Mouse (Mus musculus): ENCODE data around the gene Abca4. TPM values are rescaled to one million over a fixed set of nuclear protein-coding genes. Genes with fewer than 3 reads are reported as not detected.

Gene Abca4
- polyA plus RNA-seq, 1 experiment from 2014 or later, result 1.3 TPM

GRCm38 (mm10) chr3:122140589-122141400 lies 96.6 kb downstream of the Abca4 start:
- no peak for ATAC-seq (ENCODE audit: insufficient number of reproducible peaks, low FRiP score, low TSS enrichment, low read depth)
- no peaks in the 10 kb centered on the region for H3K9me3 ChIP-seq (replicated peaks)
- no peak overlapping the region for H3K9ac ChIP-seq
- WGBS, result 66% methylated on average over 18 of the region's 18 CpGs
- H3K4me2 ChIP-seq (replicated peaks), result no peak overlapping the region
- no peaks in the 10 kb centered on the region for H3K36me3 ChIP-seq
- H3K27me3 ChIP-seq, result no peaks in the 10 kb centered on the region
- H3K4me3 ChIP-seq (replicated peaks), result no peak overlapping the region
- no peak overlapping the region for H3K27ac ChIP-seq (replicated peaks)
- no peaks in the 10 kb centered on the region for H3K4me1 ChIP-seq

DNA sequence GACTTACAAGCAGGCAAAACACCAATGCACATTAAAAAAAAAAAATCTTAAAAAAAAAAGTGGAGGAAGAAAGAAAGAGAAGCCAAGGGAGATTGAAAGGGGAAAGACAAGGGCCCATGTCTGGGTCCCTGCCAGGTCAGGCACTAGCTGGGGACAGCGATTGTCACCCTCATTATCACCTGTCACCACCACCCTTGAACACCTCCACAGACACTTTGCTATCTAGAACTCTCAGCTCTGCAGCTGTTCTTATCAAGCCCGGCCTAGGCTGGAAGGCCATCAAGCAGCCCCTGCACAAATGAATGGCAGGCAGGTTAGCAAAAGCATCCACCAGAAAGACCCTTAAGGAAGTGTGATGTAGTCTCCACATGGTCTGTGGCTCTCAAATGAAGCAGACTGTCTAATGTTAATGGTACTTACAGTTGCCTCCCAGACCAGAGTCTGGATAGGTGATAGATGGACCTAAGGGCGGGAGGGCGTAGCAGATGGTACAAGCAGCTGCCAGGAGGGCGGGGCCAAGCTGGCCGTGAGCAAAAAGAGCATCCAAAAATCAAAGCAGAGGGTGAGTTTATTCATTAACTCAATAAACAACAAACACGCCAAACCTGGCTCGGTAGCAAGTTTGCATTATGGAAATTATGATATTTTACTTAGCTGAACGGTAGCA lies 98.1 kb downstream of the Abca4 start:
- Histone ChIP-seq H3K9me3 (replicated peaks) (no peaks in the 10 kb centered on the region), H3K4me2 (replicated peaks) (no peak overlapping the region), H3K4me1 (peaks cover under 1% of the 10 kb centered on the region; the same call in 1 of the 2 replicates), H3K36me3 (no peaks in the 10 kb centered on the region), H3K9ac (no peak overlapping the region), H3K4me3 (replicated peaks) (no peak overlapping the region), H3K27me3 (no peaks in the 10 kb centered on the region), H3K27ac (replicated peaks) (no peak overlapping the region)
- no peak for ATAC-seq (ENCODE audit: insufficient number of reproducible peaks, low FRiP score, low TSS enrichment, low read depth)
- 80% methylated on average over 9 of the region's 9 CpGs for WGBS

- H3K4me2 ChIP-seq (replicated peaks), result no peak overlapping the region
- no peaks in the 10 kb centered on the region for H3K27me3 ChIP-seq
- no peak overlapping the region for H3K9ac ChIP-seq
- H3K27ac ChIP-seq (replicated peaks), result no peak overlapping the region
- 66% methylated on average over 3 of the region's 3 CpGs for WGBS
- no peaks in the 10 kb centered on the region for H3K36me3 ChIP-seq
- peaks cover 5% of the 10 kb centered on the region; the same call in 1 of the 2 replicates for H3K4me1 ChIP-seq
- H3K9me3 ChIP-seq (replicated peaks), result no peaks in the 10 kb centered on the region
- no peak overlapping the region for H3K4me3 ChIP-seq (replicated peaks)
- no peak for ATAC-seq (ENCODE audit: insufficient number of reproducible peaks, low FRiP score, low TSS enrichment, low read depth)
These were observed 99.2 kb downstream of the Abca4 start for GRCm38 (mm10) chr3:122143432-122143831.

DNA sequence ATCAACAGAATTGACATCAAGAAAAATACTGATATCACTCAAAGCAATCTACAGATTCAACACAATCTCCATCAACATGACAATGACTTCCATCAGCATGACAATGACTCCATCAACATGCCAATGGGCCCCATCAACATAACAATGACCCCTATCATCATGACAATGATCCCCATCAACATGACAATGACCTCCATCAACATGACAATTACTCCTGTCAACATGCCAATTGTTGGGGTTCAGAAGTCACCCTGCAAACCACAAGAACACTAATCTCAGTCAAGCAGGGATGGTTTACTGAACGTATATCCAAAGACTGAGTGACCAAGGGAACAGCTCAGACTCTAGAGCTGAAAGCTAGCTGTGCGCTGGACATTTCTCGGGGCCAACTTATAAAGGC lies 101.2 kb downstream of the Abca4 start:
- H3K36me3 ChIP-seq, result no peaks in the 10 kb centered on the region
- no peak overlapping the region for H3K4me3 ChIP-seq (replicated peaks)
- peaks cover 5% of the 10 kb centered on the region; the same call in 1 of the 2 replicates for H3K4me1 ChIP-seq
- 82% methylated on average over 3 of the region's 3 CpGs for WGBS
- H3K9ac ChIP-seq, result no peak overlapping the region
- no peak overlapping the region for H3K4me2 ChIP-seq (replicated peaks)
- no peak for ATAC-seq (ENCODE audit: insufficient number of reproducible peaks, low FRiP score, low TSS enrichment, low read depth)
- no peaks in the 10 kb centered on the region for H3K9me3 ChIP-seq (replicated peaks)
- no peaks in the 10 kb centered on the region for H3K27me3 ChIP-seq
- H3K27ac ChIP-seq (replicated peaks), result no peak overlapping the region

GRCm38 (mm10) chr3:122150836-122151235 lies 106.6 kb downstream of the Abca4 start:
- Histone ChIP-seq H3K27me3 (no peaks in the 10 kb centered on the region), H3K4me1 (peaks cover 5% of the 10 kb centered on the region; the same call in 1 of the 2 replicates), H3K9me3 (replicated peaks) (no peaks in the 10 kb centered on the region), H3K9ac (no peak overlapping the region), H3K36me3 (no peaks in the 10 kb centered on the region), H3K27ac (replicated peaks) (no peak overlapping the region), H3K4me2 (replicated peaks) (no peak overlapping the region), H3K4me3 (replicated peaks) (no peak overlapping the region)
- 73% methylated on average over 7 of the region's 7 CpGs for WGBS
- ATAC-seq (ENCODE audit: insufficient number of reproducible peaks, low FRiP score, low TSS enrichment, low read depth), result no peak

GRCm38 (mm10) chr3:122152431-122152830 lies 108.2 kb downstream of the Abca4 start:
- Histone ChIP-seq H3K9me3 (replicated peaks) (no peaks in the 10 kb centered on the region), H3K27me3 (no peaks in the 10 kb centered on the region), H3K4me3 (replicated peaks) (no peak overlapping the region), H3K27ac (replicated peaks) (no peak overlapping the region), H3K9ac (no peak overlapping the region), H3K4me1 (peaks cover 4% of the 10 kb centered on the region; the same call in 1 of the 2 replicates), H3K4me2 (replicated peaks) (no peak overlapping the region), H3K36me3 (no peaks in the 10 kb centered on the region)
- 53% methylated on average over 4 of the region's 4 CpGs for WGBS
- ATAC-seq (ENCODE audit: insufficient number of reproducible peaks, low FRiP score, low TSS enrichment, low read depth), result no peak

DNA sequence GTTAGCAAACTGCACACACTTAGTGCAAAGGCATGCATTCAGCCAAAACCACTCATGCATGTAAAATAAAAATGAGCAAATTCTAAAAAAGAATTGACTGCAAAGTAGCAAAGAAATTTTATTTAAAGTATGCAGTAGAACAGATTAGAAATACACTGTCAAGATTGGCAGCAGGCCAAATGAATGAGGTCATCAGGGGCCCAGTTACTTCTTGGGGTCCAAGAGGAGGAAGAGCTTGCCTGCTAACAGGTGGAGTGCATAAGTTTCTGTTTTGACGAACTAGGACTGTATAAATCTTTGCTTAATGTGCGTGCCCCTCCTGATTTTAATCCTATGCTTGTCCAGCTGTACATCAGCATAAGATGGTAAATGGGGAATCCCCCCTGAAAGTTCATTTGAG lies 109.8 kb downstream of the Abca4 start:
- WGBS, result 55% methylated on average over 2 of the region's 2 CpGs
- H3K27ac ChIP-seq (replicated peaks), result no peak overlapping the region
- H3K4me3 ChIP-seq (replicated peaks), result no peak overlapping the region
- no peaks in the 10 kb centered on the region for H3K27me3 ChIP-seq
- no peak overlapping the region for H3K9ac ChIP-seq
- H3K36me3 ChIP-seq, result no peaks in the 10 kb centered on the region
- no peaks in the 10 kb centered on the region for H3K4me1 ChIP-seq
- no peak overlapping the region for H3K4me2 ChIP-seq (replicated peaks)
- no peak for ATAC-seq (ENCODE audit: insufficient number of reproducible peaks, low FRiP score, low TSS enrichment, low read depth)
- no peaks in the 10 kb centered on the region for H3K9me3 ChIP-seq (replicated peaks)

DNA sequence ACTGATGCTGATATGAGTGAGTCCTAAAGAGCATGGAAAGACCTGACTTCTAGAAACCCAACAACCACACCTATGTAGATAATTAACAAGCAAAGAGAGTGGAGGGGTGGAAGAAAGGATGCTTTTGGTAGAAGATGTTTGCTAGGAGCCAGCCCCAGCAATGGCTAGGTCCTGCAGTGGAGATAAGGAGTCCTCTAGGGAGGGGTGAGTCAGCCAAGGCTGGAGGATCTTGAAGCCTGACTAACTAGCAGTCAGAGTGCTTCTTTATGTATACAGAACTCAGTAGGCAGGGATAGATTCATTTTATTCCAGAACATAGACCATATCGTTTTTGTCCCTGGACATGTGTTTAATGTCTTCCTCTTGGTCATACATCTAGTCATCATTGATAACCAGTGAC lies 115.2 kb downstream of the Abca4 start:
- no peak for ATAC-seq (ENCODE audit: insufficient number of reproducible peaks, low FRiP score, low TSS enrichment, low read depth)
- no peak overlapping the region for H3K27ac ChIP-seq (replicated peaks)
- H3K4me1 ChIP-seq, result no peaks in the 10 kb centered on the region
- H3K27me3 ChIP-seq, result no peaks in the 10 kb centered on the region
- H3K36me3 ChIP-seq, result no peaks in the 10 kb centered on the region
- no peaks in the 10 kb centered on the region for H3K9me3 ChIP-seq (replicated peaks)
- 80% methylated on average over 1 of the region's 1 CpGs for WGBS
- no peak overlapping the region for H3K4me2 ChIP-seq (replicated peaks)
- no peak overlapping the region for H3K9ac ChIP-seq
- no peak overlapping the region for H3K4me3 ChIP-seq (replicated peaks)

DNA sequence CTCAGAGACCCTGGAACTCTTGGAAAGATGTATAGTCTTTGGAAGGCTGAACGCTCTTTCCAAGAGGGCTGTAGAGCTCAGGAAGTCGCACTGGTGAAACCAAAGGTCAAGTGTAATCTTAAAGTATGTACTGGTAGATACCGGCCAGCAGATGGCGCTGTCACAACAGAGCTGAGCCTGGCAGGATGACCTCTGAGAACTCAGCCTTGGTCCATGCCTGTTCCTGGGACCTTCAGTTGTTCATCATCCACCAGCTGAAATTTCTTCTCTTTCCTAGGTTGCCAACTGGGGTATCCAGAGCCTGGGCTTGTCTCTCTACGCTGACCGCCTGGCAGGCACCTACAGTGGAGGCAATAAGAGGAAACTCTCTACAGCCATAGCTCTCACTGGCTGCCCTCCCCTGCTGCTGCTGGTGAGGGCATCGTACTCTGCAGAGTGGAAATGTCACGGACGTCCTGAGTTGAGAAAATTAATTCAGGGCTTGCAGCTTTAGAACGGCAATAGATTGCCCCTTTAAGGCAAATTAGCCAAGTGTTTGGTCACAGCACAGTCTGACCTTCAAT lies 125.5 kb downstream of the Abca4 start:
- no peak overlapping the region for H3K27ac ChIP-seq (replicated peaks)
- H3K4me2 ChIP-seq (replicated peaks), result no peak overlapping the region
- H3K9ac ChIP-seq, result no peak overlapping the region
- H3K4me3 ChIP-seq (replicated peaks), result no peak overlapping the region
- H3K4me1 ChIP-seq, result no peaks in the 10 kb centered on the region
- ATAC-seq (ENCODE audit: insufficient number of reproducible peaks, low FRiP score, low TSS enrichment, low read depth), result no peak
- no peaks in the 10 kb centered on the region for H3K27me3 ChIP-seq
- no peaks in the 10 kb centered on the region for H3K9me3 ChIP-seq (replicated peaks)
- no peaks in the 10 kb centered on the region for H3K36me3 ChIP-seq
- WGBS, result 45% methylated on average over 10 of the region's 10 CpGs

DNA sequence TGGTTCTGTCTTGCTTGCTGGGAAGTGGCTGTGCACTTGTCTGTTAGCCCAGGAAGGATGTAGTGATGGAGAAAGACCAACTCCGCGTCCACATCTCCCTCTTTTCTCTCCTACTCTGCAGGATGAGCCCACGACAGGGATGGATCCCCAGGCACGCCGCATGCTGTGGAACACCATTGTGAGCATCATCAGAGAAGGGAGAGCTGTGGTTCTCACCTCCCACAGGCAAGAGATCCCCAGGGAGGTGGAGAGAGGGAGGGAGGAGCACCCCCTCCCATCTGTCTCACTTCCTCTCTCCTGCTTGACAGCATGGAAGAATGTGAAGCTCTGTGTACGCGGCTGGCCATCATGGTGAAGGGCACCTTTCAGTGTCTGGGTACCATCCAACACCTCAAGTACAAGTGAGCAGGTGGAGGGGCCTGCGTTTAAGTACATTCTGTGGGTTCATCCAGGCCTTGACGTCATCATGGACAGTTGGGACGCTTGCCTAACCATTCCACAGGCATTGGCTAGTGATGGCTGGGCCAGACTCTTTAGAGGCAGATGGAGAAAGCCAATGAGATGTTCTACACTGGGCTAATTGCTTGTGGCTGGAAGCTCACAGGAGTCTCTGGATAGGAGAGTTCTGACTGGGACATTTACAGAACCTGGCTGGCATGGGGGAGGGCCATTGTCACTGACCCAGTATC lies 126.5 kb downstream of the Abca4 start:
- no peaks in the 10 kb centered on the region for H3K4me1 ChIP-seq
- H3K4me2 ChIP-seq (replicated peaks), result no peak overlapping the region
- no peak overlapping the region for H3K27ac ChIP-seq (replicated peaks)

GRCm38 (mm10) chr3:122173526-122174150 lies 129.4 kb downstream of the Abca4 start:
- 77% methylated on average over 15 of the region's 15 CpGs for WGBS
- H3K27ac ChIP-seq (replicated peaks), result no peak overlapping the region

More for the DNA sequence above, 126.5 kb downstream of the Abca4 start:
- no peaks in the 10 kb centered on the region for H3K27me3 ChIP-seq
- no peak overlapping the region for H3K4me3 ChIP-seq (replicated peaks)
- H3K9me3 ChIP-seq (replicated peaks), result no peaks in the 10 kb centered on the region
- no peaks in the 10 kb centered on the region for H3K36me3 ChIP-seq
- no peak overlapping the region for H3K9ac ChIP-seq
- no peak for ATAC-seq (ENCODE audit: insufficient number of reproducible peaks, low FRiP score, low TSS enrichment, low read depth)
- WGBS, result 86% methylated on average over 10 of the region's 10 CpGs

More at GRCm38 (mm10) chr3:122173526-122174150, 129.4 kb downstream of the Abca4 start:
- H3K9me3 ChIP-seq (replicated peaks), result no peaks in the 10 kb centered on the region
- no peaks in the 10 kb centered on the region for H3K4me1 ChIP-seq
- H3K9ac ChIP-seq, result no peak overlapping the region
- no peaks in the 10 kb centered on the region for H3K27me3 ChIP-seq
- no peaks in the 10 kb centered on the region for H3K36me3 ChIP-seq
- H3K4me3 ChIP-seq (replicated peaks), result no peak overlapping the region
- no peak for ATAC-seq (ENCODE audit: insufficient number of reproducible peaks, low FRiP score, low TSS enrichment, low read depth)
- no peak overlapping the region for H3K4me2 ChIP-seq (replicated peaks)
